ENCODE assay signal across 9 mouse cellular contexts in the genomic region with DNA sequence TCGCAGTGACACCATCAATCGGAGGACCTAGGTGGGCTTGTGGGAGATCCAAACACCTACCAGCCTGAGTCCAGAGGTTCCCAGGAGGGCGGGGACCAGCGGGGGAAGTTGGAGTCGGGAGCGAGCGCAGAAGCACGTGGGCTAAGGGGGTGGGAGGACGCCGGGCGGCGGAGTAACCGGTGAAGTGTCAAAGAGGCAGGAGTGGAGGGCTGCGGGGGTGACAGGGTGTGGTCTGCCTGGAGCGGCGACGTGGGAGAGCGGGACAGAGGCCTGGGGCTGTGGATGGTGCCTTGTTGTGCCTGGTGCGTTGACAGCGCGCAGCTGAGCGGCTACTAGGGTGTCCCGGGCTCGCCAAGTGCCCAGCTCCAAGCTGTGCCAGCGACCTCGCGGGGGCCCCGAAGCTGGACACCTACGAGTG. TPM values are rescaled to one million over a fixed set of nuclear protein-coding genes. Genes with fewer than 3 reads are reported as not detected.
DNase-seq lines count a peak whose midpoint lies in the region; ATAC-seq and TF ChIP-seq lines count a peak whose summit lies in the region.
"Had no signal": no experiment of that assay in that cellular context is flagged by ENCODE, and none has a peak within 500 bp of the region (broad histone marks: within the 10 kb centered on the region; RNA-seq: fewer than 3 reads in every experiment).

A gene (plus strand): TSS at position 157 of the 418 bp plus-strand sequence.

- intact Hi-C loops in heart, adult 2 months (cut with DNase I), result no loop called here

- TF ChIP-seq POLR2A in kidney, adult 2 months (IDR thresholded peaks at IDR 0.05; ENCODE audit: low read depth, low read length), result no peak
- TF ChIP-seq POLR2A in heart, adult 2 months (IDR thresholded peaks at IDR 0.05; ENCODE audit: insufficient read depth, low read depth, low read length), result no peak

- ATAC-seq in liver, embryonic 15.5 days (ENCODE audit: insufficient read depth), result no peak

- no peaks in the 10 kb centered on the region for H3K79me2 ChIP-seq in heart, adult 2 months (replicated peaks; ENCODE audit: control insufficient read depth, insufficient read depth, low read length)

- no peak within 1 kb of the TSS for H3K27ac ChIP-seq in kidney, adult 2 months (ENCODE audit: insufficient read depth, low read depth, low read length)
- H3K27ac ChIP-seq in heart, adult 2 months, result no peak within 1 kb of the TSS
- no peak within 1 kb of the TSS for H3K27ac ChIP-seq in liver, embryonic 15.5 days (replicated peaks)
- H3K27ac ChIP-seq: macrophage had no signal

- TF ChIP-seq CTCF in kidney, adult 2 months (conservative IDR thresholded peaks at IDR 0.05; ENCODE audit: insufficient read depth, insufficient read length, low read depth, low read length), result no peak
- TF ChIP-seq CTCF in heart, adult 2 months (IDR thresholded peaks at IDR 0.05), result no peak

- H3K36me3 ChIP-seq in kidney, adult 2 months (ENCODE audit: control insufficient read depth, insufficient read depth, low read length), result no peaks in the 10 kb centered on the region
- no peaks in the 10 kb centered on the region for H3K36me3 ChIP-seq in heart, adult 2 months (ENCODE audit: control insufficient read depth, insufficient read depth, low read length)
- no peaks in the 10 kb centered on the region for H3K36me3 ChIP-seq in liver, embryonic 15.5 days (replicated peaks)

- H3K4me2 ChIP-seq in liver, embryonic 15.5 days, result peak within 1 kb of the TSS; percentile 44

- no peaks in the 10 kb centered on the region for H3K4me1 ChIP-seq in kidney, adult 2 months (ENCODE audit: control insufficient read depth, insufficient read depth, low read length)
- no peaks in the 10 kb centered on the region for H3K4me1 ChIP-seq in heart, adult 2 months (ENCODE audit: control insufficient read depth, insufficient read depth, low read length)
- no peaks in the 10 kb centered on the region for H3K4me1 ChIP-seq in liver, embryonic 15.5 days (replicated peaks)

- no peaks in the 10 kb centered on the region for H3K9me3 ChIP-seq in liver, embryonic 15.5 days (replicated peaks)

- TF ChIP-seq EP300 in heart, adult 2 months (IDR thresholded peaks at IDR 0.05; ENCODE audit: insufficient read depth, low read depth, low read length), result no peak

- no peak for DNase-seq in kidney, adult 2 months
- no peak for DNase-seq in kidney, postnatal 25 days
- DNase-seq in cerebellum, postnatal 4 days (ENCODE audit: low spot score in 2 of 2), result peak; percentile 30 to 39
- peak; percentile 4 to 20 for DNase-seq in heart, adult 2 months
- DNase-seq in kidney, postnatal 4 days, result peak; percentile 25 to 37
- DNase-seq in right cerebral cortex, postnatal 4 days, result peak; percentile 51
- DNase-seq in spleen, postnatal 14 days (ENCODE audit: low spot score in 2 of 2), result no peak

- H3K9ac ChIP-seq in heart, adult 2 months (ENCODE audit: low read depth, low read length), result no peak within 1 kb of the TSS
- no peak within 1 kb of the TSS for H3K9ac ChIP-seq in liver, embryonic 15.5 days

- 4% methylated on average over 29 of the region's 29 CpGs for WGBS in kidney, adult 2 months
- 2% methylated on average over 29 of the region's 29 CpGs for WGBS in heart, adult 2 months
- WGBS in liver, embryonic 15.5 days (ENCODE audit: insufficient replicate concordance), result 2% methylated on average over 29 of the region's 29 CpGs

- H3K4me3 ChIP-seq in kidney, adult 2 months (ENCODE audit: insufficient read depth, low read depth, low read length), result peak within 1 kb of the TSS; percentile 29
- peak within 1 kb of the TSS; percentile 50 for H3K4me3 ChIP-seq in heart, adult 2 months
- peak within 1 kb of the TSS; percentile 33 for H3K4me3 ChIP-seq in liver, embryonic 15.5 days (replicated peaks)

- H3K27me3 ChIP-seq in kidney, adult 2 months (replicated peaks; ENCODE audit: control insufficient read depth, insufficient read depth, low read length), result peaks cover 3% of the 10 kb centered on the region; the same call in 1 of the 2 replicates
- H3K27me3 ChIP-seq in heart, adult 2 months (ENCODE audit: control insufficient read depth, insufficient read depth, low read length), result peaks cover 13% of the 10 kb centered on the region
- peaks cover 30% of the 10 kb centered on the region for H3K27me3 ChIP-seq in liver, embryonic 15.5 days

RNA-seq across cellular contexts. Expression of the gene that starts here (rescaled TPM):
- polyA plus RNA-seq in kidney, adult 2 months (2012; rRNA removed), result 5.0 and 5.6 TPM in 2 replicates
- total RNA-seq in heart, adult 2 months (2021), result 10 to 100 TPM; 13.8 to 16.4 TPM
- 14.0 and 20.6 TPM in 2 replicates for polyA plus RNA-seq in heart, adult 2 months (2012; rRNA removed)
- 3.4 and 4.0 TPM in 2 replicates for polyA plus RNA-seq in liver, embryonic 15.5 days (2015; fragmentation: Nextera tagmentation; extraction: Ambion mirVana)

Comparison
In these comparisons a context has a peak if more than half of its experiments do, and no peak if none do; other contexts are left out.
1. DNase-seq: peak in cerebellum, postnatal 4 days (2 of 2), heart, adult 2 months (2 of 2), kidney, postnatal 4 days (2 of 2) and right cerebral cortex, postnatal 4 days (single experiment); none in kidney, adult 2 months (single experiment), kidney, postnatal 25 days (0 of 2) and spleen, postnatal 14 days (0 of 2).
2. Peak in every context shown above with its lines, with median percentiles within 50 percentile points of each other: H3K4me3 ChIP-seq.